Mouse (Mus musculus) cerebellum, adult 2 months (tissue): ENCODE measurements around the gene Mon2.

Source experiments
- CTCF ChIP-seq: fragments of 200-500 bp; IDR thresholded peaks from 2 replicates; pipeline ENCODE4 v1.5.1; 2011; ENCODE audit warnings: low read depth, mild to moderate bottlenecking, control low read depth, low read length, moderate library complexity, borderline replicate concordance; ENCODE audit not compliant: insufficient read depth
- POLR2A ChIP-seq: fragments of 200-500 bp; IDR thresholded peaks from 2 replicates; pipeline ENCODE4 v1.6.1; 2011; ENCODE audit warnings: low read length, control low read depth, borderline replicate concordance; ENCODE audit not compliant: insufficient read depth

- TF ChIP-seq CTCF (no peak), POLR2A (no peak)
Measured at GRCm38 (mm10) chr10:122944888-122945287, 131.4 kb downstream of the Mon2 start.
